ENCODE assay signal across 22 mouse cellular contexts in genomic region chr16:23174855-23175254, GRCm38 (mm10). TPM values are rescaled to one million over a fixed set of nuclear protein-coding genes. Genes with fewer than 3 reads are reported as not detected.
DNase-seq lines count a peak whose midpoint lies in the region; ATAC-seq and TF ChIP-seq lines count a peak whose summit lies in the region.
"Had no signal": no experiment of that assay in that cellular context is flagged by ENCODE, and none has a peak within 500 bp of the region (broad histone marks: within the 10 kb centered on the region; RNA-seq: fewer than 3 reads in every experiment).

No protein-coding gene starts in this region.

- ATAC-seq in CD4-positive, CD25-positive, alpha-beta regulatory T cell, adult 4 months, result peak; percentile 82
- 0 out of 2 replicates have a peak, but pooled peaks have one; percentile 37 for ATAC-seq in granulocyte monocyte progenitor cell, adult 5-6 weeks (replicated peaks; ENCODE audit: poor library complexity, severe bottlenecking)
- no peak for ATAC-seq in hindbrain, postnatal 0 days
- ATAC-seq: forebrain, embryonic 16.5 days; midbrain, embryonic 15.5 days had no signal

- no peak overlapping the region for H3K9ac ChIP-seq in hindbrain, postnatal 0 days (replicated peaks; ENCODE audit: low read length)
- H3K9ac ChIP-seq: embryonic facial prominence, embryonic 15.5 days; liver, embryonic 14.5 days; midbrain, embryonic 15.5 days had no signal

- no peaks in the 10 kb centered on the region for H3K4me1 ChIP-seq in hindbrain, postnatal 0 days (ENCODE audit: insufficient read depth, low read length)
- H3K4me1 ChIP-seq: embryonic facial prominence, embryonic 15.5 days; midbrain, embryonic 15.5 days had no signal

- no peak overlapping the region for H3K4me2 ChIP-seq in hindbrain, postnatal 0 days (ENCODE audit: low read depth, low read length)
- H3K4me2 ChIP-seq: embryonic facial prominence, embryonic 15.5 days; midbrain, embryonic 15.5 days had no signal

- no peaks in the 10 kb centered on the region for H3K27me3 ChIP-seq in hindbrain, postnatal 0 days (ENCODE audit: insufficient read depth, low read length)
- H3K27me3 ChIP-seq: embryonic facial prominence, embryonic 15.5 days; midbrain, embryonic 15.5 days had no signal

- H3K9me3 ChIP-seq in hindbrain, postnatal 0 days (ENCODE audit: low read length), result 0 out of 2 replicates have a peak, but pooled peaks cover 3% of the 10 kb centered on the region
- H3K9me3 ChIP-seq: embryonic facial prominence, embryonic 15.5 days; midbrain, embryonic 15.5 days had no signal

- peak; percentile 90 for DNase-seq in CD4-positive helper T cell, adult 2 months (ENCODE audit: low read depth, low spot score)
- peak; percentile 48 to 54 for DNase-seq in thymus, postnatal 10 days (ENCODE audit: low spot score in 2 of 2)
- no peak for DNase-seq in left cerebral cortex, postnatal 25 days (ENCODE audit: low spot score in 2 of 2)
- no peak for DNase-seq in hindbrain, postnatal 0 days (ENCODE audit: low spot score)
- no peak for DNase-seq in MN1 (ENCODE audit: low spot score)
- DNase-seq: adrenal gland, postnatal 10 days; cerebellum, postnatal 10 days; embryo, embryonic 11 days; gastrocnemius, postnatal 36 days; kidney, adult 2 months; kidney, postnatal 14 days; retina, postnatal 1 day had no signal

- no peak overlapping the region for H3K27ac ChIP-seq in hindbrain, postnatal 0 days
- H3K27ac ChIP-seq: embryonic facial prominence, embryonic 15.5 days; left cerebral cortex, adult 2 months; liver, embryonic 14.5 days; midbrain, embryonic 15.5 days had no signal

- no peaks in the 10 kb centered on the region for H3K36me3 ChIP-seq in hindbrain, postnatal 0 days (ENCODE audit: insufficient read depth, low read length)
- H3K36me3 ChIP-seq: embryonic facial prominence, embryonic 15.5 days; midbrain, embryonic 15.5 days had no signal

- intact Hi-C loops in left cerebral cortex, postnatal 25 days (cut with DNase I), result no loop called here

- no peak for TF ChIP-seq CTCF in hindbrain, postnatal 0 days (IDR thresholded peaks at IDR 0.05; ENCODE audit: low read depth)

- H3K4me3 ChIP-seq in hindbrain, postnatal 0 days (ENCODE audit: low read length), result no peak overlapping the region
- H3K4me3 ChIP-seq: embryonic facial prominence, embryonic 15.5 days; left cerebral cortex, adult 2 months; midbrain, embryonic 15.5 days had no signal

- WGBS in hindbrain, postnatal 0 days, result 93% methylated on average over 5 of the region's 5 CpGs

RNA-seq across cellular contexts. Expression of gene Adipoq, which starts 28.5 kb away (rescaled TPM):
- not detected for polyA plus RNA-seq in CD4-positive, CD25-positive, alpha-beta regulatory T cell, adult 4 months (2017; shearing (Covaris generic))
- total RNA-seq in granulocyte monocyte progenitor cell, adult 5-6 weeks (2014; fragmentation: Nextera tagmentation), result not detected in 2 replicates
- total RNA-seq in granulocyte monocyte progenitor cell, adult 5-6 weeks (2017), result 0.15 TPM in 1 of 2 replicates, not detected in the other
- total RNA-seq in left cerebral cortex, postnatal 25 days (2021), result not detected
- total RNA-seq in hindbrain, postnatal 0 days (2014; rRNA removed), result not detected in 2 replicates
- polyA plus RNA-seq in hindbrain, postnatal 0 days (2015; fragmentation: Nextera tagmentation; extraction: Ambion mirVana), result not detected in 2 replicates
- total RNA-seq: hematopoietic stem cell, adult 5-6 weeks; left cerebral cortex, adult 2 months had no signal
- polyA plus RNA-seq: forebrain, embryonic 16.5 days; heart, embryonic 16.5 days; limb, embryonic 11.5 days; liver, embryonic 14.5 days; midbrain, embryonic 15.5 days had no signal

RNA-seq across cellular contexts. Expression of gene Rfc4, which starts 47.3 kb away (rescaled TPM):
- polyA plus RNA-seq in CD4-positive, CD25-positive, alpha-beta regulatory T cell, adult 4 months (2017; shearing (Covaris generic)), result 10 to 100 TPM; 38.4 to 51.1 TPM
- 100.0 and 117 TPM in 2 replicates for total RNA-seq in granulocyte monocyte progenitor cell, adult 5-6 weeks (2014; fragmentation: Nextera tagmentation)
- 78.2 and 92.9 TPM in 2 replicates for total RNA-seq in granulocyte monocyte progenitor cell, adult 5-6 weeks (2017)
- total RNA-seq in left cerebral cortex, postnatal 25 days (2021), result 1 to 10 TPM; 3.6 to 4.4 TPM
- 8.6 and 22.1 TPM in 2 replicates for total RNA-seq in hindbrain, postnatal 0 days (2014; rRNA removed)
- 31.6 and 35.7 TPM in 2 replicates for polyA plus RNA-seq in hindbrain, postnatal 0 days (2015; fragmentation: Nextera tagmentation; extraction: Ambion mirVana)

RNA-seq across cellular contexts. Expression of gene St6gal1, which starts 49.7 kb away (rescaled TPM):
- 10 to 100 TPM; 70.1 to 99.5 TPM for polyA plus RNA-seq in CD4-positive, CD25-positive, alpha-beta regulatory T cell, adult 4 months (2017; shearing (Covaris generic))
- not detected in 2 replicates for total RNA-seq in granulocyte monocyte progenitor cell, adult 5-6 weeks (2014; fragmentation: Nextera tagmentation)
- 0.13 and 1.8 TPM in 2 replicates for total RNA-seq in granulocyte monocyte progenitor cell, adult 5-6 weeks (2017)
- total RNA-seq in left cerebral cortex, postnatal 25 days (2021), result 10 to 100 TPM; 13.1 to 13.5 TPM
- 23.9 and 39.9 TPM in 2 replicates for total RNA-seq in hindbrain, postnatal 0 days (2014; rRNA removed)
- 10.4 and 11.6 TPM in 2 replicates for polyA plus RNA-seq in hindbrain, postnatal 0 days (2015; fragmentation: Nextera tagmentation; extraction: Ambion mirVana)

Comparison
In these comparisons a context has a peak if more than half of its experiments do, and no peak if none do; other contexts are left out.
1. DNase-seq: peak in CD4-positive helper T cell, adult 2 months (single experiment) and thymus, postnatal 10 days (2 of 2); none in left cerebral cortex, postnatal 25 days (0 of 2), hindbrain, postnatal 0 days (single experiment) and MN1 (single experiment).